Mouse (Mus musculus) embryo, embryonic 11.5 days (tissue): ENCODE measurements around the gene Nkd1.

Experiments used
- DNase-seq: peaks from one replicate; pipeline ENCODE4 v3.0.0-alpha.2; 2012; ENCODE audit warnings: low read depth, low spot score

Gene Nkd1

DNA sequence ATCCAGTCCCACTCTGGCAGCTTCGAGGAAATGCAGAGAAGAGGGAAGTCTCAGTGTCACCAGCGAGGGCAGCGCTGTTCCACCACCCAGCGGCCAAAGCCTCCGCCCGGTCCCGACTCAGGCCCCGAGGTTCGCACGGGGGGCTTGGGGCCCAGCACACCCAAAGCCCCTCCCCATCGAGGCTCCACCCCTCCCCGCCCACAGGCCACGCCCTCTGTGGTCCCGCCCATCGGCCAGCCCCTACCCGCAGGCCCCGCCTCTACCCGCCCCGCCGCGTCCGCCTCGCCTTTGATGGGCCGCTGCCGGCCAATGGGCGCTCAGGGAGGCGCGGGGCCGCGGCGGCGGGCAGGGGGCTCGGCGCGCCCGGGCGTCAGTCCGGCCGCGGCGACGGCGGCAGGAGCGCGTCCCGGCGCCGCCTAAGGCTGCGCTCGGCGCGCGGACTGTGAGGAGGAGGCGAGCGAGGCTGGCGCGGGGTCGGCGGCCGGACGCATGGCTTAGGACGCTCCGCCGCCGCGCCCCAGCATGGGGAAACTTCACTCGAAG lies at the start of gene Nkd1:
Nkd1 (plus strand) TSS at position 370 of the 543 bp plus-strand sequence.
- peak; percentile 83 for DNase-seq

DNA sequence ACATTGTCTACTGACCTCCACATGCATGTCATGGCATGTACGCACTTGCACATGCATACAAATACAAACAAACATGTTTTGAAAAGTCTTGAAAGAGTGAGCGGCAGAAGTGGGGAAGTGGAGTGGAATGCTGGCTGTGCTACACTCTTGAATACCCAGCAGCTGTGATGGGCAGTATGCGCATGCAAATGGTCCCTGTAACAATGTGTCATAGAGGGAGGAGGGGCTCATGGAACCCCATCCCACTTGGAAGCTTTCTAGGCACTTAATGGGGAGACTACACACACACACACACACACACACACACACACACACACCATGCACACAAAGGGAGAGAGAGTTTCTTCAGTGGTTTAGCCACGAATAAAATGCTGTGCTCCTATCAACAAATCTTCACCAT lies 39.9 kb upstream of the Nkd1 start:
- no peak for DNase-seq

DNA sequence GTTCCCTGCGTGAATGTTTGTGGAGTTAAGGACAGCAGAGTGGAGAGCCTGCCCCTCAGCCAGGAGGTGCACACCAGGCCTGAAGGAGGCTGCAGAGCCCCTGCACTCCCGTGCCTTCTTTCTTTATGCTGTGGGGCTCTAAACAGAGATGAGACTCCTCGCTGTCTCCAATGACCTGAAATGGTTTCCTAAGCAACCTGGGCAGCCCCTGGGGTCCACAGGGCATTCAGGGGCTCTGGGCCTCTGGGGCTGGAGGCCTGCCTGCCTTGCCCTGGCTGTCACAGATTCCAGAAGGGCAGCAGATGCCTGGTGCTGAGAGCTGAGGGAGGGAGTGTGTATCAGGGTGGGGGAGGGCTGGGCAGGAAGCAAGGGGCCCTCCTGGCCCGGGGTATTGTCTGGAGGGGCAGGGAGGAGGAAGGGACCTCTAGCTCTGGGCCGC lies 32.7 kb upstream of the Nkd1 start:
- peak; percentile 27 for DNase-seq

DNA sequence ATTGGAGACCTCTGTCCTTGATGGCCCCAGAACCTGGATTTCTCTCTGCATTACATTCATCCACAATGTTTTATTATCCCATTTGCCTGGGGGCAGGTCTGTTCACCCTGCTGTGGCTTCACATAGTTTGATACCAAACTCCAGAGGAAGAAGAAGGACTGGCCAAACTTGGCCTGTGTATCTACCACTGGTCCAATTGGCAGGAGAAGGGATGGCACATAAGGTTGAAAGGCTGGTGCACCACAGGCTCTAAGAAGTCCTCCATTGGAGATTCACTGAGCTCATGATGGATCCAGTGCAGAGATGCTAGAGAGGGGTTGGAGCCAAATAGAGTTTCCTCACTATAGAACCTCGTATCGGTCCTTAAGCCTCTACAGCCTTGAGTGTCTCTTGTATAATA lies 27.1 kb upstream of the Nkd1 start:
- no peak for DNase-seq

DNA sequence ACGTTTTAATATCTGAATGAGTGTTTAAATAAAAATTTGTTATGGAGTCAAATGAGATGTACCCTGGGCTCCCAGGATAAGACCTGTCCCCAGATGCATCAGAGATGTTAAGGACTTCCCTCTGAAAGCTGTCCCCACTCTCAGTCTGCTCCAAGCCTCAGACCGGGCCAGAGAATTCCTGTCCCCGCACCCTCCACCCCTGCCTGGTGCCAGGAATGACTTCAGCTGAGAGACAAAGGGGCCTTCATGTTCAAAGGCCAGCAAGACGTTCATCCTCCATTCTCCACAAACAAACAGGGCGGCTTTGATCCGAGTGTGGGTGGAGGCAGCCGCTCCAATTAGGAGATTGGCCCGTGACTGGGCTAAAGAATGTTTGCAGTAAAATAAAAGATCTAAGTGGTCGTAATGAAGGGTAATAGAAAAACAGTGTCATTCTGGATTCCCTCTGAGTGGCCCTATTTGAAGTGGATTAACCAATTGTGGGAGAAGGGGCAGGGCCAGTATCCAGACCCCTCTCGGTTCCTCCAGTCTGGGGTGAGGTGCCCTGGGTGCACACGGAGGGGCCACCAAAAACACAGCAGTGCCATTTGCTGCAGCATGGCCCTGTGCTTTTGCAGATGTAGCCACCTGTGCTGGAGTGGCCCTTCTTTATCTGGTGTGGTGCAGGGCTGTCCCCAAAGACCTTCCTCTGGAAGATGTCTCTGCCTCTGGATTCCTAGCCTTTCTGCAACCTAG lies 25.9 kb upstream of the Nkd1 start:
- no peak for DNase-seq

DNA sequence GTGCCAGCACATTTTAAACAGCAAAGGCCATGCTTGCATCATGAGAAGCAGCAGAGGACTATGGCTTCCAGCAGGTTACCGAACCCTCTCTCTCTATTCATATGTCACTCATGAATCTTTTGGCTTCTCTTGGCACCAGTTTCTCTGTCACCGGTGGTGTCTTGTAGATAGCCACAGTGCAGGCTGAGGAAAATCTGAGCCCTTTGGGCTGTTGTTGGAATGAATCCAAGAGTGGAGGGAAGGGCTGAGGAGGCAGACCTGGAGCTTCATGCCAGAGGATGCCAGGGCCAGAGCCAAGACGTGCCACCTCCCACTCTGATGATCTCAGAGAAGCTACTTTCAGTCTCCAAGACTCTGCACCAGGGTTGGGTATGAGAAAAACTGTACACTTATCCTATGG lies 19.0 kb upstream of the Nkd1 start:
- DNase-seq = no peak

DNA sequence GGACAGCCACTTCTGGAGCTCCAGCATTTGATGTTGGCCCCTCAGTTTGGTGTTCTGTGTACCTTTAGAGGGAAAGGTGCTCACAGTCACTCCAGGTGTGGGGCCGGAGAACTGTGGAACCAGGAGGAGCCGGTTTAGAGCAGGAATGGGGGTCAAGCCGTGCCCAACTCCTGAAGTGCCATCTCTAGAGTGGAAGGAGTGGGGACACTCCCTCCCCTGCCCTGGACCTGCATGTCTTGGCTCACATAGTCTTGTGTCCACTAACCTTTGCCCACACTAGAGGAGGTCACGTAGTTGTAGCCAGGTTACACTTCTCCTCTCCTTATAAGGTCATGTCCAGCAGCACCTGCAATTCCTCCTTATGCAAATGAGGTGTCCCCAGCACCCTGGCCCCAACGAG lies 14.2 kb upstream of the Nkd1 start:
- no peak for DNase-seq

DNA sequence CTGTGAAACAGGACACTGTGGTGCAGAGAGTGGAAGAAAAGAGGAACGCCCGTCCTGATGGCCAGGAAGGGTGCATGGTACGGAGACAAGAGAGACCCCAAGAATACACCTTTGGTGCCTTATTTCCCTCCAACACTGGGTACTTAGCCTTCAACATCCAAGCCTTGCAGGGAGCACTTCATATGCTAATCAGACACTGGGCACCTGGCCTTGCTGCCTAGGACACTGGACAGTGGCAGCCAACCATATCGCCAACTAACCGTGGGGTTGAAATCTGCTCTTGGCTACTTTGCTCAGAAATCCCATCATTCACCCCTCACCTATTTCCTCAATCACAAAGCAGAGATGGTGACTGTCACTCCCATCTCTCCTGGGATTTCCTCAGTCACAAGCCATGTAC lies 10.1 kb upstream of the Nkd1 start:
- no peak for DNase-seq

DNA sequence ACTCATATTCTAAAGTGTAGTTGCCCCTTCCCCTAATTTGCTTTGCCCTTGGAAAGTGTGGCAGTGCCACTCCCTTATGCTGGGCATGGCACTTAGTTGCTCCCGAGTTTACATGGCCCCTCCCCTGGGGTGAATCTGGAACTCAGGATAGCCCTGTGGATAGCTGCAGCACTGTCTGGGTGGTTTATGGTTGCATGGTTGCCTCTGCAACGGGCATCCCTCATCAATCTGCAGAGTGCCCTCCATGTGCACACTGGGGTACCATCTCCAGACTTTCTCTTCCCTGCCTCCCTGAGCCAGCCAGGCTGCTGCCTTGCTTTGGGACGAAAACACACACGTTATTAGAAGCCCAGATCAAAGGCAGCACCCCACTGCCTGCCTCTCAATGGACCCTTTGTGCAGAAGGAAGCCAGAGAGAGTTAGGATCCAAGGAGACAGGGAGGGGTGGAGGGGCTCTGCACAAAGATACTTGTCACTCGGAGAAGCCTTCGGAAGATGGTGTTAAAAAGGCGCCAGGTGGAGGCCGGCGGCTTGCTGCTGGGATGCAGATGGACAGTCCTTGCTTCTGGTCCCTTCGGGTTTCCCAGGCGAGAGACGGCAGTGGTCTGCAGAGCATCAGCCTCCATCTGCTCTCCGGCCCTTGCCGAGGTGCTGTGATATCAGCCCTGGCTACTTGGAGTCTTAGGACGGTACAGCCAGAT lies 8.9 kb upstream of the Nkd1 start:
- no peak for DNase-seq

DNA sequence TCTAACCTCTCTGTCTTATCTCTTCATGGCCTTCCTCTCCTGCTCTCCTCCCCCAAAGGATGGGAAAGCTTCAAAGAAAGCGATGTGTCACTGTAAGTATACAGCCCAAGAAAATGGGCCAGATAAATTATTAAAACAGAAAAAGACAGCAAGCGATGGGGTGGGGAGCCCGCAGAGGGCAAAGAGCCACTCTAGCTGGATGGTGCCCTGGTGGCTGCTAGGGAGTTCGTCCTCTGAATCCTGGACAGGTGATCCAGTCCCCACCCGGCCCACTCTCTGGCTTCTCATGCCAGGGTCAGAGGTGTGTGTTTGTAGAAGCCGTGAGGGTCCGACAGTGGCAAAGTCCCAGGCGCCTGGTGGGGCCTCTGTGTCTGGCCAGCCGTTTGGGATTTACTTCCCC lies 3.1 kb upstream of the Nkd1 start:
- no peak for DNase-seq

DNA sequence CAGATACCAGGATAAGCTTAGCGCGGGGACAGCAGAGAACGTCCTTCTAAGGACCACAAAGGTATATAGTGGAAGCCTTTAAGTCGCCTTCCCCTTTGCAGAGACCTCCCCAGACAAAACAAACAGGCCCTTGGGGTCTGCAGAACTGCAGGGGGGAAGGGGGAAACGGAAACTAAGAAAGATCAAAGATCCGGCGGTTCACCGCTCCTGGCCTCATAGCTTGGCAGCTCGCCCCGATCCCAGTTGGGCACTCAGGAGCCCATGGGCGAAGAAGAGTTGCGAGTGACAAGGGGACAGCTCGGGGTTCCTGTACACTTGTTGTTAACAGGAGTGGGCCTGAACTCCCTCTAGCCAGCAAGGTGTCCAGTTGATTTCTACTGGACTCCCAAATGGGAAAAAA lies 773 bp upstream of the Nkd1 start:
- DNase-seq = no peak

DNA sequence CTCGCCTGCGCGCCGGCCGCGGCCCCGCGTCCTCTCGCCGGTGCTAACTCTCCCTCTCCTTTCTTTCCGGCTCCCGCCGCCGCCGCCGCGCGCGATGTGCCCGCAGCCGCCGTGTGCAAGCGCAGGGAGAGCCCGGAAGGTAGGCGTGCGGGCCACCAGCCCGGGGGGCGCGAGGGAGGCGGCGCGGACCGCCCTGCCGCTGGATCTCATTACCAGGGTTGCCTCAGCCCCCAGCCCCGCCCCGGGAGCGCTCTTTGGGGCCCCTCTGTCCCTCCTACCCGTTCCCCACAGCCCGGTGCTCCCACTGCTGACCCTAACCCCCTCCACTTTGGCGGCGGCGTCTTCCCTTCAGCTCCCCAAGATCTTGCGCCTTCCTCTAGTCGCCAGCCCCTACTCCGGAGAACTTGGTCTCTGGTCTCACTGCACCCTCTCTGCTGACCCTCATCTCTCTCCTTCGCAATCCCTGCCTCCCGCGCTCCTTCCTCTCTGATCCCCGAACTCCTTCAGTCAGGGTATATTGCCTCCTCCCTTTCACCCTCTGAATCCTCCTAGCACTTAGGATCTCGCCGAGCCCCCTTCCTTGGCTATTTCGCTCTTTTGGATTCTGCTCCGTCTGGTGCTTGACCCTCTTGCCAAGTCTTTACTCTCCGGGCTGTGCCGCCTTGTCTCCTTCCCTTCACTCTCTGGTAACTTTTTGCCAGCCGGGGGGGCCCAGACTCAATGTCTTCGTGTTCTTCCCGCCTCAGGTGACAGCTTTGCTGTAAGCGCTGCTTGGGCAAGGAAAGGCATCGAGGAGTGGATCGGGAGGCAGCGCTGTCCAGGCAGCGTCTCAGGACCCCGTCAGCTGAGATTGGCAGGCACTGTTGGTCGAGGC lies 624 bp downstream of the Nkd1 start:
- DNase-seq = no peak

DNA sequence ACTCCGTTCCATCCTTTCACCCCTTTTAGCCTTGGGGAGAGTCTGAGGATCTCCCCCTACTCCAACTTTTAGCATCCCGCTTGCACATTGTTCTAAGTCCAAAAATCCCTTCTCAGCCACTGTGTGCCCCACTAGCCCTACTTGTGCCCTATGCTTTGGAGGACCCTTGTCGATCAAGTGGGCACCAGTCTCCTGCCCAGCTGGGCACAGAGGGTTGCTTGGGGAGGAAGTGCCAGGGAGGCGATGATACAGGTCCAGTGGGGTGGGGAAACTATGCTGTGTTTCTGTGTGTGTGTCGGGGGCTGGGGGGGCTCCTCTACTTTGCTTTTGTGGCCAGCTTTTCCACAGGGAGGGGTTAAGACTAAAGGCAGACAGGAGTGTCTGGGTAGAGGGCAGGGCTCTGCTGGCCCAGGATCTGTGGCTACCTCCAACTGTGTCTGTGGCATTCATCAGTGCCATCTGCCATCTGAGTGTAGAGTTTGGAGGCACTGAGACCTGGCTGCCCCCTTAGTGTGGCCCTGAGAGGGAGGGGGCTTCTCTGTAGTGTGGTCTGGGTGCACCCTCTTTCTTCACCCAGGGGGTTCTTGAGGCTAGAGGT lies 1.4 kb downstream of the Nkd1 start:
- DNase-seq = no peak

DNA sequence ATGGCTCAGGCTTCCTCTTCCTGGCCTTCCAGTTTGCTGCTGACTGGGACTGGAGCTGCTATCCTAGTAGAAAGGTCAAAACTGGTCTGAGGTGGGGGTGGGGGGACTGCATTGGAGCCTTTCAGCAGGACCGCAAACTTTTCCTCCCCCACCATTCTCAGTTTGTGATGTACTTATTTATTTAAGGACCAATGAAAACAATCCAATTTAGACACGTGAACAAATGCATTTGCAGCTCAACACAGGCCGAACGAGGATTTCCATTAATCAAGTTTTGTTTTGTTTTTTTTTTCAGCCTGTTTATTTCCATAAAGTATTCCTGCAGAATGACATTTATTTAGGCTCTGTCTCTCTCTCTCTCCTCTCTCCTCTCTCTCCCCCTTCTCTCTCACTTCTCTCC lies 2.5 kb downstream of the Nkd1 start:
- no peak for DNase-seq

DNA sequence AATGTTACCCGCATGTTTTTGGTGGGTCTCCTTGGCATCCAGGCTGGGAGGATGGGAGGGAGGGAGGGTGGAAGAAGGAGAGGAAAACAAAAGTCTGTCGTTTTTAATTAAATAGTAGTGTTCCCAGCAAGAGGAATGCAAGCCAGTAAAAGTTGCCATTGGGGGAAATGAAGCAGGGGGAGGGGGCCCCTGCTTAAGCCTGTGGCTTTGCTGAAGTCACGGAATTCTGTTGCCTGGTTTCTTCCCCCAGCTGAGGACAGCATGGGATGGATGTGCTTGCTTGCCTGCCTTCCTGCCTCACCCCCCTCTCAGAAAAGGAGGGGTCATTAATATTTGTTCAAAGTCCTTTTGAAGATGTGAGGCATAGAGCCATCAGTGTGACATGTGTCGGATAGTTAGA lies 3.0 kb downstream of the Nkd1 start:
- no peak for DNase-seq

DNA sequence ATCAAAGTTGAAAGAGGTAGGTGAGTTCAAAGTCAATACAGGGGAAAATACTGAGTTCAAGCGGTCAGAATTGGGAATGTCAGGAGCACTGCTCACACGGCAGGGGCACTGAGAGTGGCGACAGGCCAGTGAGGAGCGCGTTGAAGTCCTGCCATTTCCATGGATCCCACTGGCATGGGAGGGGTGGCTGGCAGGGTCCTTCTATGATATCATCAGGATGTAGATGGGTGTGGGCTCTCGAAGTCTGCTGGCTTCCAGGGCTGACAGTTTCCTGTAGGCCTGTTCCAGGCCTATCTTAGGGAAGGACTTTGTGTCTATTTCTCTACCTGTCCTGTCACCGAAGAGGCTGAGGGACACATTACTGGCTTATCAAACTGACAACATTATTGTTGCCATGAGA lies 3.7 kb downstream of the Nkd1 start:
- no peak for DNase-seq

DNA sequence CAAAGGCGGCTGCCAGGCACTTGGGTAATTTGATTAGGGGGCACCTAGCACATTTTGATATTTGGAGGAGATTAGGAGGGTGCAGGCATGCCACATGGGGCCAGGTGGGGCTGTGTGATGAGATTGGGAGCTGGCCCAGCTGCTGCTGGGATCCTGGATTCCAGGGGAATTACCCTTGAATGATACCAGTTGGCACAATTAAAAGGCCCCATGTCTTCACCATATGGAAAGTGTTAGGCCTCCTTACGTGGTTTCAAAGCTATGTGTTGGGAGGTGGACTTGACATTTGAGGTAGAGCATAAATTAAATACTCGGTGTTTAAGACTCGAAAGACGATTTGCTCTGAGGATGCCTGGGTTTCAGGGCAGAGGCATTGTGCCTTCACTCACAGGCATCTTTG lies 5.1 kb downstream of the Nkd1 start:
- DNase-seq = no peak

DNA sequence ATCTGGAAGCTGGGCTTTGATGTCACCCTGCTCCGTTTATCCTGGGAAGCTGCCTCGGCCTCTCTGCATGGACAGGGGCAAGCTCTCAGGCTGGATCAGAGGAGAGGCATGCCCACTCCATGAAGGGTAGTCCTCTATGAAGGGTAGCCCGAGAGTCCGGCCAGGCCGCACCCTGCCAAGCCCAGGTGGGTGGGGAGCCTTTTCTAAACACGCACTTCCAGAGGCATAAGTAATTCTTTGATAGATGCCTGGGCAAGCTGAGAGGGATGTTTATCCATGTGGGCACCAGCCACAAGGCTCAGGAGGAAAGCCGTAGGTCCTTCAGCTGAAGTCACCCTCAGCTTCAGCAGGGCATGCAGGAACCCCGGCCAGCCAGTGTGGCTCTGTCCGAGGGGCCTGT lies 7.0 kb downstream of the Nkd1 start:
- DNase-seq = no peak

DNA sequence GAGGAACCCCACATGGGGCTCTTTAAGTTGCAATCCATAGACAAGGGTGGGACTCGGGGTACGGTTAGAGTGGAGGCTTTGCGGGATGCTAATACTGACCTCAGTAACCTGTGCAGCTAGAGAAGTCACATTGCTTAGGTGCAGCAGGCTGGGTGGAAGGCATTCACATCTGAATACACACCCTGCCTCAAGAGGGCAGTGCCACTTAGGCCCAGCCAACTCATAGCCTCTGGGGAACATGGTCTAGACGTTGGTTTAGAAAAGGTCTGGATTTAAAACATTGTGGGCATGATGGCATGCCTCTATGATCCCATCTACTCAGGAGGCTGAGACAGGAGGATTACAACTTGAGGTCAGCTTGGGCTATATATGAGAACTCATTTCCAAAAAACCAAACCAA lies 8.6 kb downstream of the Nkd1 start:
- DNase-seq = no peak

DNA sequence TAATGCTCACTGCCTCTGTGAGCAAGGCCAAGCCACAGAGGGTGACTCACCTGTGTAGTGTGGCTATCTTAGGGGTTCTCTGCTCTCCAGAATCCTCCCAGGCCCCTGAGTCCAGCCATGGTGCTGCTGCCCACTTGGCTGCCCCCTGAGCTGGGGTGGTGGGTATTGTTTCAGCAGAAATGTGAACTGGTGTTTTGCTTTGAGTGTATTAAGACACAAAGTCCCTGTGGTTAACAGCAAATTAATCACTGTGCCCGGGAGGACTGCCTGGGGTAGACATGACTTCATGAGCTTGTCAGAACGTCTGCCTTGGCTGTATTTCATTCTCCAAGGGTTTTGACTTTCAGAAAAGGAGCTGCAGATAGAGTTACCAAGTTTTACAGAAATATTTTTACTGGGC lies 15.9 kb downstream of the Nkd1 start:
- no peak for DNase-seq

DNA sequence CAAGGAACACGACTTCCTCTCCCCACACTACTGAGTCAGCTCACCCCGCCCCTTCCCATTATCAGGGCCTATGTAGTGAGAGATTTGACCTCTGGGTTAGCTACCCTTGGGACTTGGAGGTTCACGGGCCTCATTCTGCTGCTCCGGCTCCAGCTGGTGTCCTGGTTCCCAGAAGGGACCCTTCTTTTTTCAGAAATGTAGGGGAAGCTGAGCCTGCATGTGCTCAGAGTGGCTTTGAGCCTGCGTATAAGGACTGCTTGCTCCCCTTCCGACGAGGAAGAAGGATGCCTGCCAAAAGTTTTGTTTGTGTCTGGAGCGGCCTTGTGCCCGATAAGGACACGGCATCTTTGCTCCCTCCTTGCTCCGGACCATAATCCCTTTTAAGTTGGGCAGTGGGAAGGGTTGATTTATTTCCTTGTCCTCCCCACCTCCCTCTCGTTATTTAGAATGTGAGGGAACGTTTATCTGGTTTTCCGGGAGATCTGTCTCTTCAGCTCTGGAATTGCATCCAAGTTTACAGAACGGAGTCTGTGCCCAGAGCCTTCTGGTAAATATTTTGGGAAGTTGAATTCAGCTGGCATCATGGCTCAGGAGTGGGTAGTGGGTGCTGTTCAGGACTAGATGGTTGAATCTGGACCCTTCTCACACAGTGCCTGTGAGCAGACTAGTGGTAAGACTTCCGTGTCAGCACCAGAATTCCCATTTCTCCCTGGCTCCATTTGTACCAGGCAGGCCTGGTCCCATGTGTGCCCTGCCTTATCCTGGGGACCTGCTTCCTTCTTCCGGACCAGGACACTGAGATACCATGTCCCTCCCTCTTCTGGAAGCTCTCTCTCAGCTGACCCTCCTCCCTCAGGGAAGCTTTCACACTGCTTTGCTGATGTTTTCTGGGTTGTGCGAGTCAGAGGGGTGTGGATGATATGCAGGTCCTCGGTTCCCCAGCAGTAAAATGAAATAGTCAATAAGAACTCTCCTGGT lies 17.1 kb downstream of the Nkd1 start:
- no peak for DNase-seq
